Mouse (Mus musculus) kidney, embryonic 16.5 days (tissue): ENCODE measurements around the gene Prl8a6. TPM values are rescaled to one million over a fixed set of nuclear protein-coding genes. Genes with fewer than 3 reads are reported as not detected.

Experiments used
- ATAC-seq: fragments of 200-750 bp; cut with Nextera tagmentation; 2 replicates; pipeline ENCODE4 v1.8.0; 2017; ENCODE audit warnings: moderate TSS enrichment; ENCODE audit not compliant: low FRiP score, low TSS enrichment
- H3K27ac ChIP-seq: fragments of 300-500 bp; sonication (generic); 2 replicates; pipeline ENCODE4 v1.5.1; 2014; ENCODE audit warnings: low read length
- H3K27me3 ChIP-seq: fragments of 300-500 bp; sonication (generic); 2 replicates; pipeline ENCODE4 v1.6.1; 2014; ENCODE audit warnings: low read length, control low read depth, mixed read lengths; ENCODE audit not compliant: insufficient read depth
- H3K36me3 ChIP-seq: fragments of 300-500 bp; sonication (generic); 2 replicates; pipeline ENCODE4 v1.6.1; 2014; ENCODE audit warnings: low read length, control low read depth, mixed read lengths; ENCODE audit not compliant: insufficient read depth
- H3K4me1 ChIP-seq: fragments of 300-500 bp; sonication (generic); 2 replicates; pipeline ENCODE4 v1.6.1; 2014; ENCODE audit warnings: low read length, control low read depth, mixed read lengths; ENCODE audit not compliant: insufficient read depth
- H3K4me2 ChIP-seq: fragments of 300-500 bp; sonication (generic); replicated peaks from 2 replicates; pipeline ENCODE4 v1.6.1; 2014; ENCODE audit warnings: low read depth, low read length
- H3K4me3 ChIP-seq: fragments of 300-500 bp; sonication (generic); 2 replicates; pipeline ENCODE4 v1.5.1; 2014; ENCODE audit warnings: mild to moderate bottlenecking, low read length
- H3K9ac ChIP-seq: fragments of 300-500 bp; sonication (generic); replicated peaks from 2 replicates; pipeline ENCODE4 v1.6.1; 2014; ENCODE audit warnings: low read length
- H3K9me3 ChIP-seq: fragments of 300-500 bp; sonication (generic); 2 replicates; pipeline ENCODE4 v1.6.1; 2016; ENCODE audit warnings: low read length, control low read depth
- WGBS: fragments of 180-500 bp; shearing (Covaris S2); extraction: QIAGEN DNeasy Blood & Tissue Kit; methylation state at CpG from one replicate; pipeline ENCODE4 v1.1.7; 2014; 5-methylcytosine and 5-hydroxymethylcytosine counted together
- polyA plus RNA-seq: library from polyadenylated mRNA; unstranded; fragments of >200 nt; fragmentation: Nextera tagmentation; extraction: Ambion mirVana; gene quantifications from 2 replicates; pipeline ENCODE4 v1.2.1, GENCODE M21; 2015

Gene Prl8a6
- polyA plus RNA-seq: not detected in 2 replicates

DNA sequence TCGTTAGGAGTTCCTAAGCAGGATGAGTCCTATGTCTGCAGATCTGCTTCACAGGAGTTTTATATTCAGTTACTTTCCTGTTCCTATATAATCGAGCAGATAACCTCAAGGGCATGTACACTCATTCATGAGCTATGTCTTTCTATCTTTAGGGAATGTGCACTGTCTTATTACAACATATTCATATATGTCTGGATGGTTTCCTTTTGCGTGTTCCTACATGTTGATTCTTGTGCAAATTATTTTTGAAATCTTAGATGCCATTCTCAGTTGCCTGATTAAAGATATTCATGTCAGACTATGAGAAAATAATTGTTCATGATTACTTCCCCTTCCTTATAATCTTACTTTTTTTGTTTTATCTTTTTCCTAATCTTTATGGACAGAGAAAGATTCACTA lies at the start of gene Prl8a6:
Gene Prl8a6 (minus strand): TSS at position 101 of the 400 bp plus-strand sequence.
- H3K36me3 ChIP-seq: no peaks in the 10 kb centered on the region
- H3K4me3 ChIP-seq: no peak within 1 kb of the TSS
- no peaks in the 10 kb centered on the region for H3K27me3 ChIP-seq
- H3K4me1 ChIP-seq: no peaks in the 10 kb centered on the region
- no peaks in the 10 kb centered on the region for H3K9me3 ChIP-seq
- no peak for ATAC-seq
- no peak within 1 kb of the TSS for H3K27ac ChIP-seq
- no peak within 1 kb of the TSS for H3K4me2 ChIP-seq
- H3K9ac ChIP-seq: no peak within 1 kb of the TSS
- 80% methylated on average over 3 of the region's 3 CpGs for WGBS

DNA sequence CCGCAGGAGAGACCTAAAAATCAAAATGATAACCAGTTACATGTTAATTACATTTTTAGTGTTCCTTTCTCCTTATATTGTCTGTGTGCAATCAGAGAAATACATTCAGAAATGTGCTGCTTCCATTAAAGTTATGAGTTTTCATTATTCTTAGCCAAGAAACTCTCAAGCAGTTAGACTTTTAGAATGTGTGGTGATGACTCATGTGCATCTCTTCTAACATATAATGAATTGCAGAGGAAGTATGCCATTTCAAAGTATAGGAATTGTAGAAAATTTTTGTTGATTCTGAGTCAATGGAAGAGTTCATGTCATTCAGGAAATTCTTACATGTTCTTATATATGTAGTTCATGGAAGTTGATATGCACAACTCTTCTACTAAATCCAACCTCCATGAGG lies 5.3 kb downstream of the Prl8a6 start:
- no peak overlapping the region for H3K4me3 ChIP-seq

DNA sequence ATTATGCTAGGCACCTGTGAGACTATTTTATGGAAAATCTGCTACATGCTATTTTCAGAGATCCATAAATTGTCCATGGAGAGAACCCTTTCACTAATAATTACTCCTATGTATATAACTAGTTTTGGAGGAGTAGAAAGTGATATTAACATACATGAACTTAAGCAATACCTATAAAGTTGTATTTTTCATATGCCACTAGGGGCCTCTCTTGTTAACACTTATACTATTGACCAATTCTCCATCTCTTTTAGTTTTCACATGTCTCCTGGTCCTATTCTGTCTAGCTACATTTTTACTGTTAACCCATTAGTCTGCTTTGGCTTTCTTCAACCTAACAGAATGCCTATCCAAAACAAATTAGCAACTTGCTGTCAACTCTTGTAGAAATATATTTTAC lies 24.8 kb downstream of the Prl8a6 start:
- Histone ChIP-seq H3K4me3 (no peak overlapping the region), H3K4me2 (no peak overlapping the region), H3K9ac (no peak overlapping the region), H3K4me1 (no peaks in the 10 kb centered on the region), H3K27me3 (no peaks in the 10 kb centered on the region), H3K9me3 (no peaks in the 10 kb centered on the region), H3K36me3 (no peaks in the 10 kb centered on the region), H3K27ac (no peak overlapping the region)
- ATAC-seq: no peak

More for the DNA sequence above, 5.3 kb downstream of the Prl8a6 start:
- no peaks in the 10 kb centered on the region for H3K4me1 ChIP-seq
- no peak for ATAC-seq
- H3K4me2 ChIP-seq: no peak overlapping the region
- H3K9me3 ChIP-seq: no peaks in the 10 kb centered on the region
- H3K9ac ChIP-seq: no peak overlapping the region
- H3K27ac ChIP-seq: no peak overlapping the region
- 83% methylated on average over 1 of the region's 1 CpGs for WGBS
- H3K36me3 ChIP-seq: no peaks in the 10 kb centered on the region
- no peaks in the 10 kb centered on the region for H3K27me3 ChIP-seq

GRCm38 (mm10) chr13:27399061-27399724 lies 39.3 kb downstream of the Prl8a6 start:
- Histone ChIP-seq H3K27ac (no peak overlapping the region), H3K4me2 (no peak overlapping the region), H3K9me3 (no peaks in the 10 kb centered on the region), H3K4me1 (no peaks in the 10 kb centered on the region), H3K9ac (no peak overlapping the region), H3K36me3 (no peaks in the 10 kb centered on the region), H3K4me3 (no peak overlapping the region), H3K27me3 (no peaks in the 10 kb centered on the region)
- WGBS: 92% methylated on average over 7 of the region's 7 CpGs
- no peak for ATAC-seq

DNA sequence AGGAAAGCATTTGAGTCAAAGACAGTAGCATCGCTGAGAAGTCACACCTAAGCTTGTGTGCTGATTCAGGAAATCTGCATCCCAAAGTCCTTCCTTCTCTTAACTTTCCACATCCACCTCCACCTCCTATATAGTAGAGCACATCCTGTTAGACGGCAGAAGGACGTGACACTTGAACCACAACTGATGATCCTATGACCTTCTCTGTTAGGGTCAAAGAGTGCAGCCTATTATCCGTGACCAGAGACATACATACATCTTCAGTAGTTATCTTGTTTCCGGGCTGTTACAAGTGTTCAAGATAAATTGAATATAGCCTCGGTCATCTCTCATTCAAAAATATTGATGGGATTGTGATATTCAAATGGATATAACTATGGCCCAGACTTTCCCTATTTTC lies 47.7 kb downstream of the Prl8a6 start, which contains the start of gene Prl2b1:
Gene Prl2b1 (minus strand): TSS at position 101 of the 400 bp plus-strand sequence.
- Histone ChIP-seq H3K4me1 (no peaks in the 10 kb centered on the region), H3K9ac (no peak within 1 kb of the TSS)
- 69% methylated on average over 6 of the region's 6 CpGs for WGBS

More for the DNA sequence above, 47.7 kb downstream of the Prl8a6 start, which contains the start of gene Prl2b1:
- H3K27ac ChIP-seq: no peak within 1 kb of the TSS
- no peaks in the 10 kb centered on the region for H3K27me3 ChIP-seq
- no peaks in the 10 kb centered on the region for H3K9me3 ChIP-seq
- ATAC-seq: no peak
- H3K36me3 ChIP-seq: no peaks in the 10 kb centered on the region
- H3K4me3 ChIP-seq: no peak within 1 kb of the TSS
- no peak within 1 kb of the TSS for H3K4me2 ChIP-seq

Other genes with a start within 250 kb of the Prl8a6 start
- gene Prl3c1, start 242.0 kb downstream of the Prl8a6 start, polyA plus RNA-seq: not detected in 2 replicates
- gene Prl3b1, start 196.8 kb downstream of the Prl8a6 start, polyA plus RNA-seq: 0.25 and 0.54 TPM in 2 replicates
- not detected in 2 replicates for gene Prl3a1, start 179.3 kb downstream of the Prl8a6 start, polyA plus RNA-seq
- gene Prl6a1, start 126.1 kb downstream of the Prl8a6 start, polyA plus RNA-seq: not detected in 2 replicates
- gene Prl8a2, start 93.0 kb downstream of the Prl8a6 start, polyA plus RNA-seq: not detected in 2 replicates
- gene Prl2b1, start 47.8 kb downstream of the Prl8a6 start, polyA plus RNA-seq: not detected in 2 replicates
- not detected in 2 replicates for gene Prl8a8, start 74.5 kb upstream of the Prl8a6 start, polyA plus RNA-seq
- gene Prl8a9, start 125.9 kb upstream of the Prl8a6 start, polyA plus RNA-seq: not detected in 2 replicates
- not detected in 2 replicates for gene Prl8a1, start 143.5 kb upstream of the Prl8a6 start, polyA plus RNA-seq
- gene Prl7b1, start 171.9 kb upstream of the Prl8a6 start, polyA plus RNA-seq: not detected in 2 replicates
- gene Prl7a1, start 203.8 kb upstream of the Prl8a6 start, polyA plus RNA-seq: not detected in 2 replicates
- not detected in 2 replicates for gene Prl7a2, start 229.3 kb upstream of the Prl8a6 start, polyA plus RNA-seq